Mouse (Mus musculus) CH12.LX (cell line): ENCODE measurements around the gene Tacc3.

ENCODE experiments used
- CHD1 ChIP-seq: IDR thresholded peaks from 2 replicates; pipeline ENCODE4 v1.6.1; 2012; ENCODE audit warnings: low read depth, low read length, improper control_type of control experiment, inconsistent platforms
- CHD2 ChIP-seq: IDR thresholded peaks from 2 replicates; pipeline ENCODE4 v1.6.1; 2011; ENCODE audit warnings: low read length, improper control_type of control experiment
- CTCF ChIP-seq, 2 experiments: IDR thresholded peaks in 1 of 2; conservative IDR thresholded peaks in 1 of 2; 2 replicates each; pipeline ENCODE4 v1.5.1; 2011 to 2012; ENCODE audit warnings: low read depth in 2 of 2, low read length in 2 of 2, improper control_type of control experiment in 1 of 2, inconsistent platforms in 1 of 2, mild to moderate bottlenecking in 1 of 2, moderate library complexity in 1 of 2
- EP300 ChIP-seq: IDR thresholded peaks from 2 replicates; pipeline ENCODE4 v1.6.1; 2011; ENCODE audit warnings: low read length, improper control_type of control experiment
- JUND ChIP-seq: conservative IDR thresholded peaks from 2 replicates; pipeline ENCODE4 v1.6.1; 2011; ENCODE audit warnings: low read depth, low read length, improper control_type of control experiment
- MXI1 ChIP-seq: IDR thresholded peaks from 2 replicates; pipeline ENCODE4 v1.6.1; 2011; ENCODE audit warnings: mild to moderate bottlenecking, low read depth, low read length, improper control_type of control experiment
- POLR2A ChIP-seq: IDR thresholded peaks from 2 replicates; pipeline ENCODE4 v1.6.1; 2011; ENCODE audit warnings: low read depth, mild to moderate bottlenecking, improper control_type of control experiment, low read length
- POLR2AphosphoS2 ChIP-seq: IDR thresholded peaks from 2 replicates; pipeline ENCODE4 v1.6.1; 2011; ENCODE audit warnings: low read depth, low read length, improper control_type of control experiment
- RCOR1 ChIP-seq: conservative IDR thresholded peaks from 2 replicates; pipeline ENCODE4 v1.6.1; 2012; ENCODE audit warnings: low read depth, mild to moderate bottlenecking, inconsistent platforms, low read length, improper control_type of control experiment
- ZC3H11A ChIP-seq: IDR thresholded peaks from 2 replicates; pipeline ENCODE4 v1.6.1; 2012; ENCODE audit warnings: low read depth, mild to moderate bottlenecking, inconsistent platforms, low read length, improper control_type of control experiment
- ZMIZ1 ChIP-seq: IDR thresholded peaks from 2 replicates; pipeline ENCODE4 v1.6.1; 2012; ENCODE audit warnings: low read depth, mild to moderate bottlenecking, inconsistent platforms, low read length, improper control_type of control experiment
- ZNF384 ChIP-seq: IDR thresholded peaks from 2 replicates; pipeline ENCODE4 v1.6.1; 2012; ENCODE audit warnings: low read depth, low read length, improper control_type of control experiment, inconsistent platforms

DNA sequence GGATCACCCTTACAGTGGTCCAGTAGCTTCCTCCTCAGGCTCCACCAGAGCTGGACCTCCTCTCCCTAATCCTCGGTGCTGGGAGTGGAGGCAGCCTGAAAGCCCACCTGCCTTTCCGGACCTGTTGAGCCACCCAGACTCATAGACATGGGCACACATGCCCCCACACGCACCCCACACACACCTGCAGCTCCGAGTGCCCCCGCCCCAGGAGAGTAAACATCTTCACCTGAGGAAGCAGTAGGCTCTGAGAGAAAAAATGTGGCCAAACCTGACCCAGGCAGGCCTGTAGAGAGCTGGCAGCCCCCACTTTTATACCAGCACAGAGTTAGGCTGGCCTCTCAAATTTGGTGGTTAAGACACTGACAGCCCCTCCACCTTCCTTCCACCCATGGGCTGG lies 38.5 kb downstream of the Tacc3 start:
- TF ChIP-seq RCOR1 (no peak), CHD2 (no peak), POLR2AphosphoS2 (no peak), ZMIZ1 (no peak), CTCF (conservative IDR thresholded peaks at IDR 0.05 in 1 of 2, IDR thresholded peaks at IDR 0.05 in 1 of 2; ENCODE audit: low read depth in 2 of 2, low read length in 2 of 2) (no peak), ZNF384 (no peak), POLR2A (no peak), EP300 (no peak), JUND (no peak), MXI1 (no peak), CHD1 (no peak), ZC3H11A (no peak)
